Mouse (Mus musculus) limb, embryonic 15.5 days (tissue): ENCODE measurements around the gene Vps72. TPM values are rescaled to one million over a fixed set of nuclear protein-coding genes. Genes with fewer than 3 reads are reported as not detected.

Source experiments
- ATAC-seq: fragments of 200-750 bp; cut with Nextera tagmentation; 2 replicates; pipeline ENCODE4 v1.8.0; 2017; ENCODE audit warnings: low read depth, moderate TSS enrichment; ENCODE audit not compliant: insufficient number of reproducible peaks, low FRiP score, low TSS enrichment
- H3K27ac ChIP-seq: fragments of 300-500 bp; sonication (generic); 2 replicates; pipeline ENCODE4 v1.5.1; 2015; ENCODE audit warnings: moderate library complexity, mild to moderate bottlenecking, inconsistent platforms
- H3K27me3 ChIP-seq: fragments of 300-500 bp; sonication (generic); 2 replicates; pipeline ENCODE4 v1.6.1; 2015; ENCODE audit warnings: inconsistent platforms
- H3K36me3 ChIP-seq: fragments of 300-500 bp; sonication (generic); 2 replicates; pipeline ENCODE4 v1.6.1; 2015; ENCODE audit warnings: inconsistent platforms
- H3K4me1 ChIP-seq: fragments of 300-500 bp; sonication (generic); 2 replicates; pipeline ENCODE4 v1.6.1; 2015; ENCODE audit warnings: inconsistent platforms
- H3K4me2 ChIP-seq: fragments of 300-500 bp; sonication (generic); 2 replicates; pipeline ENCODE4 v1.6.1; 2015; ENCODE audit warnings: mild to moderate bottlenecking, inconsistent platforms
- H3K4me3 ChIP-seq: fragments of 300-500 bp; sonication (generic); 2 replicates; pipeline ENCODE4 v1.5.1; 2015; ENCODE audit warnings: mild to moderate bottlenecking, inconsistent platforms
- H3K9ac ChIP-seq: fragments of 300-500 bp; sonication (generic); 2 replicates; pipeline ENCODE4 v1.6.1; 2015; ENCODE audit warnings: inconsistent platforms
- H3K9me3 ChIP-seq: fragments of 300-500 bp; sonication (generic); 2 replicates; pipeline ENCODE4 v1.6.1; 2016; ENCODE audit warnings: inconsistent platforms
- WGBS: fragments of 180-500 bp; shearing (Covaris S2); methylation state at CpG from one replicate; pipeline ENCODE4 v1.1.7; 2015; 5-methylcytosine and 5-hydroxymethylcytosine counted together
- polyA plus RNA-seq: library from polyadenylated mRNA; unstranded; fragments of >200 nt; fragmentation: Nextera tagmentation; extraction: Ambion mirVana; gene quantifications from 2 replicates; pipeline ENCODE4 v1.2.1, GENCODE M21; 2015

Vps72 gene
- 139 and 141 TPM in 2 replicates for polyA plus RNA-seq

DNA sequence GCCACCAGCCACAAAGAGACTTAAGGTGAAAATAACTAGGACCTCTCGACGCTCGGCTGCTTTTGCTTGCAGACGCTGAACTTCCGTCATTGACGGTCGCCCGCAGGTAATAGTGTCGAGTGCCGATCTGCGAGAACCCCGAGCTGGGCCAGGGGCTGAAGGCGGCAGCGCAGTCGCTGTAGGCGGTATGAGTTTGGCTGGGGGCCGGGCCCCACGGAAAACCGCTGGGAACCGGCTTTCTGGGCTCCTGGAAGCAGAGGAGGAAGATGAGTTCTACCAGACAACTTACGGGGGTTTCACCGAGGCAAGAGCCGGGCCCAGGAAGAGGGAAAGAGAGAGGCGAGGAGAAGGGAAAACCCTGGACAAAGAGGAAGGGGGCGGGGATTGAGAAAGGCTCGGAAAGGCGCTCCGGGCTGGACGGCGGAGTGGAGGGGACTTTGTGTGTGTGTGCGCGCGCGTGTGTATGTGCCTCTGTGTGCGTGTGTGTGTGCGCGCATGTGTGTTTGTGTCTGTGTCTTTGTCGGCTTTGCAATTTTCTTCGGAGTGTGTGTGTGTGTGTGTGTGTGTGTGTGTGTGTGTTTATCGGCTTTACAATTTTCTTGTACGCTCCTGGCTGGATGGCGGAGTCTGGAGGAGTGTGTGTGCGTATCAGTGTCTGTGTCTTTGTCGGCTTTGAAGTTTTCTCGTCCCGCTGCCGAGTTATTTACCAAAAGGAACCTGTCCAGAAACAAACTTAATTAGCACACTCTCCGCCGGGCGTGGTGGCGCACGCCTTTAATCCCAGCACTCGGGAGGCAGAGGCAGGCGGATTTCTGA, at the start of gene Vps72:
Gene Vps72 (plus strand): TSS at position 112 of the 816 bp plus-strand sequence.
- Histone ChIP-seq H3K27me3 (no peaks in the 10 kb centered on the region), H3K36me3 (peaks cover 20% of the 10 kb centered on the region), H3K4me1 (peaks cover 8% of the 10 kb centered on the region), H3K4me3 (peak within 1 kb of the TSS; percentile 78), H3K4me2 (peak within 1 kb of the TSS; percentile 53), H3K9ac (peak within 1 kb of the TSS; percentile 71), H3K9me3 (no peaks in the 10 kb centered on the region), H3K27ac (peak within 1 kb of the TSS; percentile 98)
- ATAC-seq, result peak; percentile 72
- WGBS, result under 1% methylated on average over 53 of the region's 54 CpGs

DNA sequence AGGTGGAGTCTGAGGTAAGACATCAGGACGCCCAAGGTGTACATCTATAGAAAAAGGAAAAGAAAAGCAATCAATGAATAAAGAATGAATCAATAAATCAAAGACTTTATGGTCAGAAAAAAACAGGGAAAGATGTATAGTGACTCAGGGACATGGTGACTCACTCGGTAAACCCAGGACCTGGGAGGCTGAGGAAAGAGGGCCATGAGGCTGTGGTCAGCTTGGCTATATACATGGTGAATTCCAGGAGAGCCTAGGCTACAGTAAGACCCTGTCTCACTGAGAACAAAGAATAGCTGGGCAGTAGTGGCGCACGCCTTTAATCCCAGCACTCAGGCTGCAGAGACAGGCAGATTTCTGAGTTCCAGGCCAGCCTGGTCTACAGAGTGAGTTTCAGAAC, 47.1 kb upstream of the Vps72 start:
- no peak for ATAC-seq
- peaks cover 97% of the 10 kb centered on the region for H3K36me3 ChIP-seq
- H3K9ac ChIP-seq, result no peak overlapping the region
- H3K4me1 ChIP-seq, result no peaks in the 10 kb centered on the region
- WGBS, result 96% methylated on average over 4 of the region's 4 CpGs
- H3K9me3 ChIP-seq, result no peaks in the 10 kb centered on the region
- no peak overlapping the region for H3K4me2 ChIP-seq
- no peak overlapping the region for H3K4me3 ChIP-seq
- no peak overlapping the region for H3K27ac ChIP-seq
- H3K27me3 ChIP-seq, result no peaks in the 10 kb centered on the region

DNA sequence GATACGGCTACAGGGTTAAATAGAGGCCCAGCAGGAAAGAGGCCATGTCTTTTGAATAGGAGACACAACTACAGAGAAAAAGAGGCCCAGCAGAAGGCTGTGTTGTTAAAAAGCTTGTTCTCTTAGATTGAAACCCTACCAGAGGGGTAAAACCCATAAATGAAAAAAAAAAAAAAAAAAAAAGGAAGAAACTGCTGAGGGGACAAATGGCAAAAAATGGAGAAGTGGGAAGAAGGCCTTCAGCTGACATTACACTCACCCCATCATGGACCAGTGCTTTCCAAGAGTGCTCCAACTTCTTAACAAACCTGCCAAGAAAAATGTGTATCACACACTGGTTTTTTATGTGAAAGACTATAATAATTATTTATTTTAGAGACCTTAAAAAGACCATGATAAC, 45.3 kb upstream of the Vps72 start:
- Histone ChIP-seq H3K9me3 (no peaks in the 10 kb centered on the region), H3K4me1 (no peaks in the 10 kb centered on the region), H3K27ac (no peak overlapping the region), H3K9ac (no peak overlapping the region), H3K4me2 (no peak overlapping the region), H3K27me3 (no peaks in the 10 kb centered on the region), H3K36me3 (peaks cover 96% of the 10 kb centered on the region), H3K4me3 (no peak overlapping the region)
- WGBS, result 85% methylated on average over 1 of the region's 1 CpGs
- no peak for ATAC-seq

DNA sequence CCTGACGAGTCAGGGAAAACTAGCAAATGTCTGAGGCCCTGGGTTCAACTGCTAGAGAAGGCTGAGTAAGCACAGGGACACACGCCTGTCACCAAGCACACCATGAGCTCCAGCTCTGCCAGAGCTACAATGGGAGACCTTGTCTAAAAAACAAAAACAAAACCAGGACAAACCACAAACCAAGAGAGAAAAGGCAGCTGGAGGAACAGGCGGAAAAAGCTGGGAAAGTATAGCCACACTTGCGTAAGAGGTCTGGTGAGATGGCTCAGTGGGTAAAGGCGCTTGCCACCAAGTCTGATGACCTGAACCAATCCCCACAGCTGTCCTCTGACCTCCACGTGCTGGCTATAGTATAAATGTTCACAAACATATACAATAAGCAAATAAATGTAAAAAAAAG, 44.7 kb upstream of the Vps72 start:
- no peak overlapping the region for H3K4me3 ChIP-seq
- no peak for ATAC-seq
- no peaks in the 10 kb centered on the region for H3K9me3 ChIP-seq
- no peak overlapping the region for H3K27ac ChIP-seq
- H3K9ac ChIP-seq, result no peak overlapping the region
- no peaks in the 10 kb centered on the region for H3K27me3 ChIP-seq
- no peak overlapping the region for H3K4me2 ChIP-seq
- 86% methylated on average over 6 of the region's 6 CpGs for WGBS
- H3K4me1 ChIP-seq, result no peaks in the 10 kb centered on the region
- H3K36me3 ChIP-seq, result peaks cover 96% of the 10 kb centered on the region

DNA sequence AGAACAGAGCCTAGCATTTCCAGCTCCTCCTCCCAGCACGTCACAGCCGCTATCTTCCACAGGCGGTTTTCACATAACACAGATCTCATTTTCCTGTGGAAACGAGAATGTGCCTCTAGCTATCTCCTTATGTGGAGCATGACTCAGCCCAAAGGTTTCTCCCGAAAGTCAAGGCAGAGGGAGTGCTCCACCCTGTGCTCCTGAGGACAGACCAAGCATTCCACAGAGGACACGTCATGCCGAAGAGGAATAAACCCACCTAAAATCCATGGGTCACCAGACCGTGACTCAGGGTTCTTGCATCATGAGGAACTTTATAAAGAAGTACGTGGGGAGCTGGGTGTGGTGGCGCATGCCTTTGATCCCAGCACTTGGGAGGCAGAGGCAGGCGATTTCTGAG, 44.3 kb upstream of the Vps72 start:
- no peak overlapping the region for H3K27ac ChIP-seq
- no peak overlapping the region for H3K9ac ChIP-seq
- peaks cover 96% of the 10 kb centered on the region for H3K36me3 ChIP-seq
- ATAC-seq, result no peak; the same call in 1 of the 2 replicates
- H3K4me2 ChIP-seq, result no peak overlapping the region
- no peak overlapping the region for H3K4me3 ChIP-seq
- H3K4me1 ChIP-seq, result no peaks in the 10 kb centered on the region
- no peaks in the 10 kb centered on the region for H3K27me3 ChIP-seq
- H3K9me3 ChIP-seq, result no peaks in the 10 kb centered on the region
- WGBS, result 80% methylated on average over 11 of the region's 11 CpGs

DNA sequence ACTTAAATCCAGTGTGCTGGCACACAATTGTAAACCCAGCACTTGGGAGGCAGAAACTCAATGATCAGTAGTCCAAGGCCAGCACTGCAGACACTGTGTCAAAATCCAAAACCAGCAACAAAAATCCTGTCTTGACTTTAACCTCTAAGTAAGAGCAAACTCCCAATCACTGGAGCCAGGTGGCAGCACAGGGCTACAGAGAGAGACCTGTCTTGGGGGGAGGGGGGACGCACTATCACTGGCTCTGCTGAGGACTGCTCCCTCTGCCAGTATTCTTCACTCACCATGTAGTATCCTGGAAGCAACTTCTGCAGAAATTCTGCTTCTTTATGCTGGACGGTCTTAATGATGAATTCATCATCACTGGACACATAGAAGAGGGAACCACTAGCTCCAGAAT, 39.2 kb upstream of the Vps72 start:
- H3K27ac ChIP-seq, result no peak overlapping the region
- ATAC-seq, result no peak
- no peak overlapping the region for H3K4me2 ChIP-seq
- peaks cover 82% of the 10 kb centered on the region for H3K36me3 ChIP-seq
- no peak overlapping the region for H3K9ac ChIP-seq
- no peaks in the 10 kb centered on the region for H3K27me3 ChIP-seq
- no peaks in the 10 kb centered on the region for H3K9me3 ChIP-seq
- H3K4me3 ChIP-seq, result no peak overlapping the region
- no peaks in the 10 kb centered on the region for H3K4me1 ChIP-seq
- 90% methylated on average over 2 of the region's 2 CpGs for WGBS

DNA sequence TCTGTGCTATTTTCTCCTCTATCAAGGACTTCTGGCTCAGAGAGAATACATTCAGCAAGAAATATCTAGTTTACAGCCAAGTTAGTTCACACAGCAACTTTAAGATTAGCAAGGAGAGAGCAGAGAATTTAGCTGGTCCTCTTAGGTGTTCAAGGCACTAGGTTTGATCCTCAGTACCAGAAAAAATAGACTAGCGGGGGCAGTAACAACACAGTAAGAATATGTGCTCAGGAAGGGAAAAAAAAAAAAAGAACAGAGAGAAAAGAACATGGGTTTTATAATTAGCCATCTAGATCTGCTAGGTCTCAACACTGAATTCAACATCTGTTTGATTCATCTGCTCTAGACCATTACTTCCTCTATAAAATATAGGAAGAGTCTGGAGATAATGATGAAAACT, 22.8 kb upstream of the Vps72 start:
- Histone ChIP-seq H3K9me3 (no peaks in the 10 kb centered on the region), H3K4me2 (no peak overlapping the region), H3K9ac (no peak overlapping the region), H3K4me1 (no peaks in the 10 kb centered on the region), H3K27me3 (no peaks in the 10 kb centered on the region), H3K4me3 (no peak overlapping the region), H3K27ac (no peak overlapping the region), H3K36me3 (peaks cover 8% of the 10 kb centered on the region; the same call in 1 of the 2 replicates)
- no peak for ATAC-seq
- 89% methylated on average over 1 of the region's 1 CpGs for WGBS

DNA sequence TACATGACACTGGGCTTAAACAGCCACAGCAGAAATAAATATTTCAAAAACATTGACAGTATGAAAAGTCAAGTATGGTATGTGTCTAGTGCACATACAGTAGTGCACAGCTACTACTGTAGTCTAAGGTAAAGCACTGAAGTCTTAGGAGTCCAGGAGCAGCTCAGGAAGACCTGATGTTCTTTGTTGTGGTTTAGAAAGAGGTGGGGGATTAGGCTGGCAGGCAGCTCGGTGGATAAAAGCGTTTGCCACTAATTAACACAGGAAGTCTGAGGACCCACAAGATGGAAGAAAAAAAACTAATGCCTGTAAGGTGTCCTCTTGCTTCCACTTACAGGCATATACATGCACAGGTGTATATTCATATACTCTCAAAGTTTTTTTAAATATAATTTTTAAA, 10.0 kb upstream of the Vps72 start:
- ATAC-seq, result no peak
- H3K4me3 ChIP-seq, result no peak overlapping the region
- peaks cover 7% of the 10 kb centered on the region for H3K4me1 ChIP-seq

DNA sequence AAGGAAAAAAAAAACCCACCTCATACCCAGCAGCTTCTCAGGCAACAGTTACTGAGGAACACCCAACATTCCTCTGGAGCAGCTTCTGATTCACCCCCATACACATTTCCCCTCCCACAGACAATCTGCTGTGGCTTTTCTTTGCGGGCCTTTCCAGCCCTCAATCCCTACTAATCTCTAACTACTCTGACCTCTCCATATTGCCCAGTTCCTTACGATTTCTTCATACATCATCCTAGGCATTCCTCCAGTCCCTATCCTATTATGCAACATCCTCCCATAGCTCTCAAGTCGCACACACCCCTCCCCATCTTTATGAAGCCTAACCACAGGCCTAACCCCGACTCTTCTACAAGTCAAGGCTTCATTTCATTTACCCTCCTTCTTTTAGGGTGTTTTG, 5.7 kb upstream of the Vps72 start:
- ATAC-seq, result no peak
- H3K27me3 ChIP-seq, result no peaks in the 10 kb centered on the region
- H3K27ac ChIP-seq, result no peak overlapping the region
- H3K36me3 ChIP-seq, result peaks cover 10% of the 10 kb centered on the region; the same call in 1 of the 2 replicates
- peaks cover 7% of the 10 kb centered on the region for H3K4me1 ChIP-seq
- WGBS, result 55% methylated on average over 4 of the region's 4 CpGs
- peak overlapping the region; percentile 60 for H3K4me2 ChIP-seq
- H3K9ac ChIP-seq, result 0 out of 2 replicates have a peak overlapping the region, but pooled peaks have one; percentile 87
- peak overlapping the region; percentile 93 for H3K4me3 ChIP-seq
- H3K9me3 ChIP-seq, result no peaks in the 10 kb centered on the region

More for the DNA sequence above, 10.0 kb upstream of the Vps72 start:
- peaks cover 27% of the 10 kb centered on the region; the same call in 1 of the 2 replicates for H3K36me3 ChIP-seq
- no peak overlapping the region for H3K9ac ChIP-seq
- H3K27ac ChIP-seq, result no peak overlapping the region
- H3K27me3 ChIP-seq, result no peaks in the 10 kb centered on the region
- H3K4me2 ChIP-seq, result no peak overlapping the region
- WGBS, result 17% methylated on average over 2 of the region's 2 CpGs
- no peaks in the 10 kb centered on the region for H3K9me3 ChIP-seq

DNA sequence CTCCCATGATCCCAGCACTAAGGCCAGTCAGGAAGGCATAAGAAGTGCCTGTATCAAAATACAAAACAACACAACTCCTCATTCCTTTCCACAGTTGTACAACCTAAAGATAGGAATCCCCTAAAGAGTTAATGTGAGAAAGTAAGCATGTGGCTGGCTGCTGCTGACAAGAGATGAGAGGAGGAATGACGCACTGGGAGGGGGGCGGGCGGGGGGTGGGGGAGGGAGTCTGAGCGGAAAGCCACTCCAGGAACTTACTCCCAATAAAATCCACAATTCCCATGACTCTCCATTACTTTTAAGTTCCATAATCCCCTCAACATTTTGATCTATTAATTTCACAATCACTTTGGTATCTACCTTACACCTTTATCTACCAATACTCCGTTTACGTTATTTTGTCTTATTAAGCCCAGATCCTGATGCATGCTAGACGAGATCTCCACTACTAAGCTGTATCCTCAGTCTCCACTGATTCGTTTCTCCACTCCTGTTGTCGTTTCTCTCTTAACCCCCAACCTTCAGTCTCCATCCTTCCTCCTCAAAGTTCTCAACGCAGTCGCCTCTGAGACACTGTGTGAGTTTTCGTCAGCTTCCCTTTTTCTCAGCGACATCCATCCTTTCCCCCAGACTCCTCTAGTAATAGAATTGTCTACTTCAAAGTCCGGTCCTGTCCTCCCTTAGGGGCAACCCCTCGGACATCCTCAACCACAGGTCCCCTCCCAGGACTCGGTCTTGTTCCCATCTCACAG, 5.1 kb upstream of the Vps72 start:
- Histone ChIP-seq H3K4me1 (peaks cover 7% of the 10 kb centered on the region), H3K4me3 (peak overlapping the region; percentile 93), H3K9me3 (no peaks in the 10 kb centered on the region), H3K36me3 (peaks cover 10% of the 10 kb centered on the region; the same call in 1 of the 2 replicates), H3K27me3 (no peaks in the 10 kb centered on the region), H3K27ac (peak overlapping the region; percentile 87), H3K9ac (peak overlapping the region; percentile 87), H3K4me2 (peak overlapping the region; percentile 60)
- no peak for ATAC-seq
- under 1% methylated on average over 16 of the region's 16 CpGs for WGBS

DNA sequence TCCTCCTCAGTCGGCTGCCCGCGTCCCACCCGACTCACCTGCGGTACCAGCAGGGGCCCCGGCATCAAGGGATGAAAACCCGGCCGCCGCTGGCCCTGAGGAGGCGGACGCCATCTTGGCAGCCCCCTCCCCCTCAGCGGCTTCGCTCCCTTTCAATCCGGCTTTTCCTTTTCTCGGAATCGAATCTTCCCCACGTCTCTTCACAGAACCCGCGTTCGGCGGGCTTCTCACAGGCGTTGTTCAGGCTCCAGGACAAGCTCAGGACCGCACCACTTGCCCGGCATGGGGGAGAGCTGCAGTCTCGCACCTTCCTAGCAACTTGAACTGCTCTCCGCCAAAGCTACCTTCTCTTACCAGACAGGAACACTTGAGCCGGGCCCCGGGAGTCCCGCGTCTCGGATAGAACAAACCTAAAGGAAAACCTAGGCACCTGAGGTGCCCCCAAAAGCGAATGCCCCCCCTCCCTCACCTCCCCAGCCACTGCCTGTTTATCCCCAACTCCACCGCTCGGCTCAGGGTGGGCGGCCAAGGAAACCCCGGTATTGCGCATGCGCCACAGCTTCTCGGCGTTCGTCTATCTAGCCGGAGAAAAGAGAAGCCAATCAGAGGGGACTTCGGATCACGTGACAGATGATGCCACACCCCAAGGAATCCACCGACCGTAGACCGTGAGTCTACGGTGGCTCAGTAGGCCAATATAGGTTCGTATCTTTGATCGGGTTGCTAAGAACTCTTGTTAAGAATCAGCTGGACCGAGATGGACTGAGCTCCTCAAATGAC, 4.3 kb upstream of the Vps72 start, which contains the start of gene Pip5k1a:
Gene Pip5k1a (minus strand): TSS at position 593 of the 780 bp plus-strand sequence.
- H3K27ac ChIP-seq, result peak within 1 kb of the TSS; percentile 87
- H3K36me3 ChIP-seq, result peaks cover 4% of the 10 kb centered on the region; the same call in 1 of the 2 replicates
- peaks cover 7% of the 10 kb centered on the region for H3K4me1 ChIP-seq
- H3K27me3 ChIP-seq, result no peaks in the 10 kb centered on the region
- H3K4me3 ChIP-seq, result peak within 1 kb of the TSS; percentile 93
- ATAC-seq, result peak; percentile 90
- under 1% methylated on average over 51 of the region's 51 CpGs for WGBS
- peak within 1 kb of the TSS; percentile 87 for H3K9ac ChIP-seq
- no peaks in the 10 kb centered on the region for H3K9me3 ChIP-seq
- H3K4me2 ChIP-seq, result peak within 1 kb of the TSS; percentile 60
